Mouse (Mus musculus): Measurements from ENCODE around the gene Wnt3. TPM values are rescaled to one million over a fixed set of nuclear protein-coding genes. Genes with fewer than 3 reads are reported as not detected.
A peak's percentile ranks its signal among the peaks of the same experiment; 100 is the strongest.

The Wnt3 gene
- total RNA-seq, 2 experiments from 2014 or later, result 1.2 to 2.0 TPM

DNA sequence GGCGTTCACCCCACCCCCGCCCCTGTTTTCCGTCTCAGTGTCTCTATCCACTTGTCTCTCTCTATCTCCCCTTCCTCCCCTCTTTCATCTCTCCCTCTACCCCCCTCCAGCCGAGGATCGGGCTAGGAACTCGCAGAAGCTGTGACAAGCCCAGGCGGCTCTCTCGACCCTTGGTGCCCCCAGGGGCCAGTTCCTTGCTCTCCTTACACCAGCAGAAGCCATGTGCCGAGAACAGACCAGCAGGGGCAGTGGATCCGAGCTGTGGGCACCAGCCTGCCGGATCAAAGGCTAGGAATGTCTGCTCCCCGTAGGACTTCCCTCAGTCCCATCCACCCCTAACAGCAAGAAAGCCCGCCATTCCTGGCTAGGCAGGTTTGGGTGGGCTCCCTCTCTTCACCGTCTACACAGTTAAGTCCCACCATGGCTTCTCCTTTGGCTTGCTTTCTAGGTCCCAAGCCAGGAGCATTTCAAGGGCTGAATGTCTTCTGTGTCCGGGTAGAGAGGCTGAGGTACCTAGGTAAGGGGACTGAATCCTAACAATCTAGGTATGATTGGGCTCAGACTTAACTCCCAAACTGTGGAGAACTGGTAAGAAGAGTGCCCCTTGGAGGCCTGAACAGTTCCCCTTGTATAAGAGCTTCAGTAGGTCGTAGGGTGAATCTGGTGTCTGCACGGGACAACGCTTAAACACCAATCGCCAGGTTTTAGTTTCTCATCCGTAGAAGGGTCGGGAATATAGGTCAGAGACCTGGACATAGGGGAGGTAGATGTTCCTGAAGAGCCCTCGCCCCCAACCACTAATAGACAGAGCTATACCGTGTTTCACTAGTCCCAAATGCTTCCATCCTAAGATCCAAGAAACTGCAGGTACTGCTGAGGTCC lies 1.2 kb upstream of the Wnt3 start:
- no peak for DNase-seq (ENCODE audit: low spot score in 2 of 2)

GRCm38 (mm10) chr11:103774228-103774530 lies 229 bp downstream of the Wnt3 start:
- DNase-seq (ENCODE audit: low spot score in 2 of 2), result no peak

- DNase-seq (ENCODE audit: low spot score in 2 of 2), result no peak
Observed at GRCm38 (mm10) chr11:103780152-103780551, 6.2 kb downstream of the Wnt3 start.

GRCm38 (mm10) chr11:103789951-103790350 lies 16.0 kb downstream of the Wnt3 start:
- DNase-seq (ENCODE audit: low spot score in 2 of 2), result peak in 1 of 2 experiments; percentile 42

DNA sequence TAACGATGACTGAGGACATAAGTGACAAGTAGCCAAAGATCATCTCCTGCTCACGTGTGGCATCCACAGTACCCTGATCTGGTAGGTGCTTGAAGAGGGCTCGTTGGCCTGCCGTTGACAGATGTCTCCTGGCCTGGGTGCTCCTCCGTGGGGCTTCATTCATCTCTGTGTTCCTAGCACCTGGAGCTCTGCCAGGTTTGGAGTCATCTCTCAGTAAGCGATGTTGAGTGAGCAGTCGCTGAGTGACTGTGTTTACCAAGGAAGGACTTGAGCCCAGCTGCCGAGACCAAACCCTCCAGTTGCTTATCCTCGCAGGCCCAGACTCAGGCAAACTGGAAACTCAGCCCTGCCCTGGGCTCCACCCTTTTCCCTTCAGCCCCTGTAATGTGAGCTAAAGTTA lies 27.2 kb downstream of the Wnt3 start:
- DNase-seq (ENCODE audit: low spot score in 2 of 2), result no peak

GRCm38 (mm10) chr11:103804126-103804525 lies 30.2 kb downstream of the Wnt3 start:
- DNase-seq (ENCODE audit: low spot score in 2 of 2), result no peak

GRCm38 (mm10) chr11:103804804-103805203 lies 30.9 kb downstream of the Wnt3 start:
- DNase-seq (ENCODE audit: low spot score in 2 of 2), result no peak

- peak in 1 of 2 experiments; percentile 34 for DNase-seq (ENCODE audit: low spot score in 2 of 2)
Observed at GRCm38 (mm10) chr11:103807966-103808365, 34.0 kb downstream of the Wnt3 start.

GRCm38 (mm10) chr11:103808771-103809610 lies 35.0 kb downstream of the Wnt3 start:
- DNase-seq (ENCODE audit: low spot score in 2 of 2), result no peak

DNA sequence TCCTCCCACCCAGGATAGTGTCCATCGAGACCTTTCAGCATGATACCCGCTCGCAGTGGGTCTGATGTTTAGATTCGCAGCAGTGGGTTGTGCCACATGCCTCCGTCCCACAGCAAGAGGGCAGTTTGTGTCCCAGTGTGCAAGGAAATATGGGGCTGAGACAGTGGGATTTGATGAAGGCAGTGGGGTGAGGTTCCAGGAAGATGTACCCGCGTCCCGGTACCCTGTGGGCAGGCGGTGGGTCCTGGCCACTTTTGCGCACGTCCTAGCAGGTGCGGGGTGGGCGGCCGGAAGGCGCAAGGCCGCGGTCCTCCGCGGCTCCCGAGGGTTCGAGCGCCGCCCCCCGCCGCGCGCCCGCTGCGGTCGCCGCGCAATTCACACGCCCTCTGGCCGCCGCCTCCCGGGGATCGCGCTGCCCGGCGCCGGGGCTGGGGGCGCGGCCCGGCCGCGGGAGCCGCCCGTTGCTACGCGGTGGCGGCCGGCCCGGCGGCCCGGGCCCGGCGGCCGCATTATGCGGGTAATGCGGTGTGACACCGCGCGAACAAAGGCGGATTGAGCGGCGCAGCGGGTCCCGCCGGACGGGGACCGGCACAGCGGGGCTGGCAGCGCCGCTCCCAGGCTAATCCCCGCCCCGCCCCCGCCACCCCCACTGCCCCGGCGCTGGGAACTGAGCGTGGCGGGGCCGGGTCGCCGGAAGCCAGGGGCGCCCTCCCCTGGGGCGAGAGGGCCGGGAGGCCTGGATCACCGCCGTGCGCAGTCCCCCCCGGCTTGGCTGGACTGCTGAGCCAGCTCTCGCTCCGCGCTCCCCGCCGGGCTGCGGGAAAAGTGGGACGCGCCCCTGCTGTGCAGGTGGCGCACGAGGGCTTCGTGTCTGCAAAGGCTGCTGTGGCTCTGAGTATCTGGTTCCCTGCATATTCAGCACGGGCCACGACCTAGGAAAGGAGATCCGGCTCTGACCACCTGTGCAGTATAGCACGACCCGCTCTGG lies 36.0 kb downstream of the Wnt3 start:
- peak in 1 of 2 experiments; percentile 27 for DNase-seq (ENCODE audit: low spot score in 2 of 2)

- DNase-seq (ENCODE audit: low spot score in 2 of 2), result no peak
Observed at GRCm38 (mm10) chr11:103810631-103811030, 36.7 kb downstream of the Wnt3 start.

DNA sequence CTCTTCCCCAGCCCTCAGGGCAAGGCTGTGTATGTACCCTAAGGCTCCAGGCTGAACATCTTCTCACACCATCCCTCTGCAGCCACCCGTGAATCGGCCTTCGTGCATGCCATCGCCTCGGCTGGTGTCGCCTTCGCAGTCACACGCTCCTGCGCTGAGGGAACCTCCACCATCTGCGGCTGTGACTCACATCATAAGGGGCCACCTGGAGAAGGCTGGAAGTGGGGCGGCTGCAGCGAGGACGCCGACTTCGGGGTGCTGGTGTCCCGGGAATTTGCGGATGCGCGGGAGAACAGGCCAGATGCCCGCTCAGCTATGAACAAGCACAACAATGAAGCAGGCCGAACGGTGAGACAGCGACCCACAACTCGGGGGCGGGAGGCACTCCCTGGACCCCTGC lies 37.3 kb downstream of the Wnt3 start:
- DNase-seq (ENCODE audit: low spot score in 2 of 2), result peak in 1 of 2 experiments; percentile 48

- no peak for DNase-seq (ENCODE audit: low spot score in 2 of 2)
Observed at GRCm38 (mm10) chr11:103814808-103815207, 40.9 kb downstream of the Wnt3 start.

DNA sequence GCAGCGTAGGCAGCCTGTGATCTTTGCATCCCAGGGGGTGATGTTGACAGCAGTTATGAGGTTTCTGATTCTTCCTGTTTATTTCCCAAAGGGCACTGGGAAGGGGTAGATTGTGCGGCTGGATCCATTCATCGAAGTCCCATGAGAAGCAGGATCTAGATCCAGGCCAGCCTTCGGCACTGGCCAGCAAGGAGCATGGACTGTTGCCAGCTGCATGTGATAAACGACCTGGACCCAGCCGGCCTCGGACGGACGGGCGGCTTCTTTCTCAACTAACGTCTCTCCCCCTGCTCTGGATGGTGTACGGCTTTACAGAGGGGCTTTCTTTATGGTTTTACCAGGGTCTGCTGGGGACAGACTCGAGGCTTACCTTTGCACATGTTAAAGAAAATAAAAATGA lies 42.0 kb downstream of the Wnt3 start:
- no peak for DNase-seq (ENCODE audit: low spot score in 2 of 2)

DNA sequence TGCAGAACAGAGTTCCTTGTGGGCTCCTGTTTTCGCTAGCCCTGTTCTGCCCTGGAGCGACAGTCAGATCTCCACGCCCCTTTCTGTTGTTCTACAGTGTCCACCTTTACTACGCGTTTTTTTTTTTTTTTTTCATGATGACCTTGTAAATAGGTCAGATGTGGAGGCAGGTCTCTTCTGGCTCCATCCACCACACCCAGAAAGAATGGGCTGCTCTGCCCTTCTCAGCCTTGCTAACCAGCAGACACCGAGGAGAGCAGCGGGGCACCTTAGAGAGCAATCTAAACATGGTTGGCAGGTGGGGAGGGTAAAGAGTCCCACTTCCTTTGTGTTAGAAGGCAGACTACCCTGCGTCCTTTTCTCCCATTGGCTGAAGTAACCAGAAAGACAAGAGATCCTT lies 42.8 kb downstream of the Wnt3 start:
- DNase-seq (ENCODE audit: low spot score in 2 of 2), result no peak

DNA sequence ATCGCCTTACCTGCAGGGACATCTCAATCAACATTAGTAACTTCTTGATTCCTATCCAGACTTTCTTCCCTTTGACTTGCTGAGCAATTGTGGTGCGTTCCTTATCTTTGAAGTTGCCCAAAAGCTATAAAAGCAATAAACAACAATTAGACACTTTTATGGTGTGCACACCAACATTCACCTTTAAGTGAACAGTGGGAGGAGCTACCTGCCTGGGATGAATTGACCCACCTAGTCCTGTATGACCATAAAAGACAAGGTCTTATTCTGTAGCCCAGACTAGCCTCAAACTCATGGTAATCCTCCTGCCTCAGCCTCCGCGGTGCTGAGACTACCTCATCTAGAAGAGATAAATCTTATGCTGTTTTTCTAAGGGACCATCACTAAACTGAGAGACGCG lies 53.3 kb downstream of the Wnt3 start:
- DNase-seq (ENCODE audit: low spot score in 2 of 2), result no peak

DNA sequence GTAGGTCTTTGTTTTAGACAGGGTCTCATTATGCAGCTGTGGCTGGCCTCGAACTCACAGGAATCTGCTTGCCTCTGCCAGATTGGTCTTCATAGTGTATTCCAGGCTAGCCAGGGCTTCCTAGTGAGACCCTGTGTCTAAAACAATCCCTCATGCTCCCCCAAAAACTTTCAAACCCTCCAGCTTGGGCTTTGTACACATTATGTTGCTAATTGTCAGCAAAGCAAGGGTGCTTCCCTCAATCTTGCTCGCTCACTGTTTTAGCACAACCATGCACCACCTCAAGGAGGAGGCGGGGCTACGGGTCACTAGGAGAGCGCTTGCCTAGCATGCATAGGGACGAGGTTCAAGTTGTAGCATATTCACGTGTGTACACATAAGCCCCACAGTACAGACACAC lies 54.9 kb downstream of the Wnt3 start:
- no peak for DNase-seq (ENCODE audit: low spot score in 2 of 2)

- no peak for DNase-seq (ENCODE audit: low spot score in 2 of 2)
Observed at GRCm38 (mm10) chr11:103829956-103830355, 56.0 kb downstream of the Wnt3 start.

- DNase-seq (ENCODE audit: low spot score in 2 of 2), result no peak
Observed at GRCm38 (mm10) chr11:103830476-103830875, 56.5 kb downstream of the Wnt3 start.

GRCm38 (mm10) chr11:103831766-103832165 lies 57.8 kb downstream of the Wnt3 start:
- DNase-seq (ENCODE audit: low spot score in 2 of 2), result no peak

GRCm38 (mm10) chr11:103832331-103832730 lies 58.4 kb downstream of the Wnt3 start:
- DNase-seq (ENCODE audit: low spot score in 2 of 2), result no peak

Measured in layer of hippocampus, adult 18-20 months (tissue).